Mouse (Mus musculus): ENCODE measurements around the gene Pcgf6. TPM values are rescaled to one million over a fixed set of nuclear protein-coding genes. Genes with fewer than 3 reads are reported as not detected.

Gene Pcgf6
- total RNA-seq, 1 experiment from 2014 or later: 21.6 TPM

DNA sequence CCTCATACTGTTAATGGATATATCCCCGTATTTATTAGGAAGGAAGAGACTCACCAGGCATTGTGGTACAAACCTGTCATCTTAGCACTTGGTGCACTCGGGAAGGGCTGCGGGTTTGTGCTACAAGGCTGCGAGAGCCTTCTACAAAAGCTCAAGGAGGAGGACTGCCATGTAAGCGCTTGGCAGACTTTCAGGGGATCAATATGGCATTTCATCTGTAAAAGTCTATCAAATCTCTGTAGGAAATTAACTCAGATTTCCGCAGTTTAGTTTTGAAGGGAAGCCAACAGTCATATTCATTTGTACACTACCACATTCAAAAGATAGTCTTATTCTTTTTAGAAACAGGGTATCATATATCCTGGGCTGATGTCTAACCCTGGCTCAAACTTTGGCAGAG, 18.9 kb downstream of the Pcgf6 start:
- no peak for ATAC-seq (replicated peaks; ENCODE audit: low read depth, poor library complexity, severe bottlenecking)

GRCm38 (mm10) chr19:47029796-47030195, 20.9 kb downstream of the Pcgf6 start:
- ATAC-seq (replicated peaks; ENCODE audit: low read depth, poor library complexity, severe bottlenecking): no peak

GRCm38 (mm10) chr19:47026513-47026912, 24.2 kb downstream of the Pcgf6 start:
- no peak for ATAC-seq (replicated peaks; ENCODE audit: low read depth, poor library complexity, severe bottlenecking)

- ATAC-seq (replicated peaks; ENCODE audit: low read depth, poor library complexity, severe bottlenecking): no peak
These were observed 25.8 kb downstream of the Pcgf6 start for GRCm38 (mm10) chr19:47024954-47025353.

- no peak for ATAC-seq (replicated peaks; ENCODE audit: low read depth, poor library complexity, severe bottlenecking)
These were observed 27.2 kb downstream of the Pcgf6 start for GRCm38 (mm10) chr19:47023546-47023945.

DNA sequence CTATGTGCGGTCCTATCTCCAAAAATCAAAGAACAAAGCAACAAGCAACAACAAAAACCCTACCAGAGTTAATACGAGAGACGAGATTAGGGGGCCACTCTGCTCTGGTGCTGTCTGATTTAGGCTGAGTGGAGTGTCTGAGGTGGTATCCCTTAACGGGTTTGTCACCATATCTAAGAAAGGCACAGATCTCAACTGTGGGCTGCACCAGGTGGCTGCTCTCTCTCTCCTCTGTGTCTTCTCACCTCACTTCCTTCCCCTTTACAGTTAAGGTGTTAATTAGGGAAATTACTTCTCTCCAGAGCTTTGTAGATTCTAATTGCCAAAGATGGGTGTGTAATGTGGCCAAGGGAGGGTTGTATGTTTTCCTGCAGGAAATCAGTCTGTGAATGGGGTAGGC, 28.0 kb downstream of the Pcgf6 start:
- ATAC-seq (replicated peaks; ENCODE audit: low read depth, poor library complexity, severe bottlenecking): no peak

DNA sequence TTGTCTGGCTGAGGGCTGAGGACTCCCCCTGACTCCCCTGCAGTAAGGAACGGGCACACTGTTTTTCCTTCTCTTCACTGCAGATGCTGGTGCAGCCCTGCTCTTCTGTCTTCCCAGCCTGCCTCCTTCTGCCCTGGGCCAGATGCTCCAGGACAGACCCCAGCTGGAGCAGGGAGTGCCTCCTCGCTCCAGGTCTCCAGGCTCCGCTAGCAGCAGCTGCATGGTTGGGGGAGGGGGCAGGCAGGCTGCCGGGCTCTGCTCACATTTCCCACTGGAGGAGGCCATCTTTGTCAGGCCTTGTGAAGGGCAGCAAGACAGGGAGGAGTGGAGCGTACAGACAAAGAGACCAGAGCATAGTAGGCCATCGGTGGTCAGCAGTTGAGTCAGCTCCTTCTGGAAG, 31.4 kb downstream of the Pcgf6 start:
- ATAC-seq (replicated peaks; ENCODE audit: low read depth, poor library complexity, severe bottlenecking): no peak

DNA sequence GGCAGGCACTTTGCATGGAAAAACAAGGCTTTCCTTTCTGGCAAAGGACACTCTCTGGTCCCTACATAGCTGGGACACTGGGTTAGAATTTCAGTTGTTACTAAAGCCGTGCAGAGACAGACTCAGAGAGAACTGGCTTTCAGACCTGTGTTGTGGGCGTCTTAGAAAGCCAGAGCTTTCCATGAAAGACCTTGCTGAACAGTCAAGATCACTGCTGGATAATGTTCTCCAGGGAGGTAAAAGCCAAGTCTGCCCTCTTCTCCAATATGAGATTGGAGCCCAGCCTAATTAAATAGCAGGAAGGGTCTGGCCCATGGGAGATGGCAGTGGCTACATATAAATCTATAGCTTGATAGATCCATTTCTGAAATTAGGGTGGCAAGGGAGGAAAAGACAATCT, 32.4 kb downstream of the Pcgf6 start:
- no peak for ATAC-seq (replicated peaks; ENCODE audit: low read depth, poor library complexity, severe bottlenecking)

DNA sequence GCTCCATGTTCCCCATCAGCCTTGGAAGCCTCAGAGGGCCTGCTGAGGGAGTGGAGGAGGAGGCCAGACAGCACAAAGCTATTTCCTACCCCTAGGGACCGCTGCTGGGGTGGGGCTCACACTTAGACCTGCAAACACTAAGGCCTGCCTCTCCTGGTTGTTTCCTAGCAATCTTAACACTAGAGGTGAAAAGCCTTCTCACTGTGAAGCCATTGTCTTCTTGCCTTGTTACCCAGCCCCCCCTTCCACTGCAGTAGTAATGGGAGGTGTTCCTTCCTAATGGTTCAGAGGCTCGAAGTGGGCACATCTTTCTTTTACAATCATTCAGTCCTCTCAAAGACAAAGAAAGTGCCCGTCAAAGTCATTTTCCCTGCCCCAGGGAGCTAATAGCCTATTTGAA, 32.9 kb downstream of the Pcgf6 start:
- ATAC-seq (replicated peaks; ENCODE audit: low read depth, poor library complexity, severe bottlenecking): no peak

DNA sequence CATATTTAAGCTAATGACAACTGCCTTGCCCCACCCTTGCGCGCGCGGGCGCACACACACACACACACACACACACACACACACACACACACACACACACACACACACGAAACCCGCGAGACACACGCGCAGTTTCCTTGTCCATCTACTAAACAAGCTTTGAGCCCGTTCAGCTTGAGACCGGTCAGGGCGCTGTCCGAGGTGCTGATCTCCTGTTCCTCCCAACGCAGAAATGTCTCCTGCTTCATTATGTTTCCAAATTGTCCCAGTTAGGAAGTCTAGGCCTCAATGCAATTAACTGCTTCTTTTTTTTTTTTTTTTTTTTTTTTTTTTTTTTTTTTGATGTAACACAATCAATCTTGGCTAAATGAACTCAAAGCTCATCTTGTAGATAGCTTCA, 34.2 kb downstream of the Pcgf6 start:
- ATAC-seq (replicated peaks; ENCODE audit: low read depth, poor library complexity, severe bottlenecking): peak; percentile 79

GRCm38 (mm10) chr19:47015965-47016364, 34.7 kb downstream of the Pcgf6 start:
- ATAC-seq (replicated peaks; ENCODE audit: low read depth, poor library complexity, severe bottlenecking): no peak

- no peak for ATAC-seq (replicated peaks; ENCODE audit: low read depth, poor library complexity, severe bottlenecking)
These were observed 35.3 kb downstream of the Pcgf6 start for GRCm38 (mm10) chr19:47015396-47015795.

- ATAC-seq (replicated peaks; ENCODE audit: low read depth, poor library complexity, severe bottlenecking): peak; percentile 31; the same call in 1 of the 2 replicates
These were observed 36.0 kb downstream of the Pcgf6 start, which contains the start of the genes Ina and Nt5c2 for GRCm38 (mm10) chr19:47014447-47015381. TSS of gene Ina (plus strand) at chr19:47014698. TSS of gene Nt5c2 (minus strand) at chr19:47015153.

- ATAC-seq (replicated peaks; ENCODE audit: low read depth, poor library complexity, severe bottlenecking): no peak
These were observed 36.6 kb downstream of the Pcgf6 start for GRCm38 (mm10) chr19:47014159-47014446.

- ATAC-seq (replicated peaks; ENCODE audit: low read depth, poor library complexity, severe bottlenecking): no peak
These were observed 37.2 kb downstream of the Pcgf6 start for GRCm38 (mm10) chr19:47013340-47014158.

DNA sequence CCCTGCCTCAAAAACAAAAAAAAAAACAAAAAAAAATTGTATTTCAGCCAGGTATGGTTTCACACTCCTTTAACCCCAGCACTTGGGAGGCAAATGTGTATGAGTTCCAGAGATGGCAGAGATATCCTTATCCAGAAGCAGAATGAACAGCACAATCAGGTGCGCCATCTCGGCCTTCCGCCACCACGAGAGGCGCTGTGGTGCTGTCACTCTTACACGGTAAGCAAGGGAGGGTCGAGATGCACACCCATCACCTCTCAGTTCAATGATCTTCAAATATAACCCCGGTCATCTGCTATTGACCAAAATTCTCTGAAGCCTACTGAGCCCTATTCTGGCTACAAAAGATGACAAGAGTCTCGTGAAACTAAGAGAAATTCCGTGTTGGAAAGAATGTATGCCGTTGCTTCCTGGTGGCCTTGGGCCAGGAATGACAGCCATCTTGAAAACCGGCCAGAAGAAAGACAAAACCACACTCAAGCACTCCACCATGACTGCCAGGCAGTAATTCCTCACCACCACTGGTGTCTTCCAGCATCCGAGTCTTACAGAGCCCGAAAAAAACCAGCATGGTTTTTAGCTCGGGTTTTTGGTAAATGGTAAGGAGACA, 38.1 kb downstream of the Pcgf6 start:
- ATAC-seq (replicated peaks; ENCODE audit: low read depth, poor library complexity, severe bottlenecking): no peak

DNA sequence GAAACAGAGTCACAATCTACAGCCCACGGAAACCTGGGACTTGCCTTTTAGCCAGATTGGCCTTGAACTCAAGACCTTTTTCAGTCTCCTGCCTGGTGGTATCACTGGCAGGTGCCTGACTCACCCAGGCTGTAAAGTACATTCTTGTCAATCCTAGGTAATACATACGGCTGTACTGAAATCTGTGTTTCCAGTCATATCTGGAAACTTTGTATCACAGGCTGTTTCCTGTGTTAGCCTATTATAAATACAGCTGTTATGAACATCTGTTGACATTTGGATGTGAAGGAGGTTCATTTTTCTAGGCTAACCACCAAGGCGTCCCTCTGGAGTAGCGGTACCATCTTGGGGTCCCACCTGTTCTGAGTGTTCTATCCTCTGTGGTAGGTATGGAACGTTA, 40.8 kb downstream of the Pcgf6 start:
- no peak for ATAC-seq (replicated peaks; ENCODE audit: low read depth, poor library complexity, severe bottlenecking)

DNA sequence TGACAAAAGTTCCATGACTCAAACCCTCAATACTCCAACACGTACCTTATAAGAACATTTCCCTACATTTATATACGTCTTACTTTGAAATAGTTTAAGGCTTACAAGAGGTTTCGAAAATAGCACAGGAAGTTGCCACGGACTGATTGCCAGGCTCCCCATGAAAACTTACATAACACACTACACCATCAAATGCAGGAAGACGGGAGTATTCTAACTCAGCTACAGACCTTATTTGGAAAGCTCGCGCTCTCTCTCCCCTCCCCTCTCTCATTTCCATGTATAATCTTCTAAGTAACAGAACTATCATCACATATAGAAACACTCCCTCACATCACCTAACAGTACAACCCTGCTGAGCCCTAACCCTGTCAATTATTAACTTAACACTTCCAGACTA, 41.3 kb downstream of the Pcgf6 start:
- no peak for ATAC-seq (replicated peaks; ENCODE audit: low read depth, poor library complexity, severe bottlenecking)

GRCm38 (mm10) chr19:47006321-47006720, 44.4 kb downstream of the Pcgf6 start:
- 0 out of 2 replicates have a peak, but pooled peaks have one; percentile 39 for ATAC-seq (replicated peaks; ENCODE audit: low read depth, poor library complexity, severe bottlenecking)

- no peak for ATAC-seq (replicated peaks; ENCODE audit: low read depth, poor library complexity, severe bottlenecking)
These were observed 44.8 kb downstream of the Pcgf6 start for GRCm38 (mm10) chr19:47005873-47006272.
